ENCODE assay signal across 7 mouse cellular contexts in the genomic region with DNA sequence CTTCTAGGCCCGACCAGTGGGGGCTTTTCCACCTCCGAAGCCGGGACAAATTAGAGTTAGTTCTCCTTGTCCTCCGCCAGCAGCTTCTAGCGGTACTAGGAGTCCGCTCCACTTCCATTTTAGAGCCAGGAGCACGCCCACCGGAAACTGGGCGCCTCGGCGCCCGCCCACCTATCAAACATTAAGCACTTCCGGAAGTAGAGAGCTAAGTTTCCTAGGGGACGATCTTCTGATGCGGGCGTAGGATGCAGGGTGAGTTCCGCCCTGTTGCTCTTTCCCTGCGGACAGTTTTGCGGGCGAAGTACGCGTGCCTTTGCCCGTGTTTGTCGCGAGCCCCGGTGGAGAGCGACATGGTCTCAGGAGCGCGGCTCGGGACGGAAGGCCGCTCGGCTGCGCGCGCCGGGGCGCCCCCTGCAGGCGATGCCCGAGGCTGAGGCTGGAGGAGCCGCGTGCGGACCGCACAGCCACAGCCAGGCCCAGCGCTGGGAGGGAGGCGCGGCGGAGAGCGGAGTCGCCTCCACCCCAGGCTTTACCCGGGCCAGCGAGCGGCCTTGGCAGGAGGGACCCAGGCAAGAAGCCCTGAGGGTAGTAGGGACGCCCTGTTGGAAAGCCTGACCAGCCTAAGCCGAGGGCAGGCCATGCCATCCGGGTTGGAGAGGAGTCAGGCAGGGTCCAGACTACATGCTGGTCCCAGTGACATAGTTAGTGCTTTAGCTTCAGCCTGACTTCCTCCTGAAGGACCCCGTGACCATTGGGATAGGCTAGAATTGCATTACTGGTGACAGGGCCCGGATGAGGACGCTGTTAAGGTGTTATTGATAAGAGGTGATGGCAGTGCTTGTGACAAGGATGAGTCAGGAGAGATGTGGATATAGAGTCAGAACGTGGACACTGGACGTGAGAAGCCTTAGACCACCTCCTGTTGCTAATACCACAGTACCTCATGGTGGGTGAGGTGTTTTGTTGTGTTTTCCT. TPM values are rescaled to one million over a fixed set of nuclear protein-coding genes. Genes with fewer than 3 reads are reported as not detected.
A peak's percentile ranks its signal among the peaks of the same experiment; 100 is the strongest.
DNase-seq lines count a peak whose midpoint lies in the region; ATAC-seq lines count a peak whose summit lies in the region.
"Not testable (repeated sequence)": the region's sequence is repeated elsewhere in the genome, so short reads cannot be mapped to it uniquely, and the experiment has no call there.

Gene Nat8f1 (minus strand): TSS at position 149 of the 975 bp plus-strand sequence.

- not testable (repeated sequence) for H3K27me3 ChIP-seq in intestine, embryonic 14.5 days (replicated peaks; ENCODE audit: control insufficient read depth, insufficient read depth, low read length)

- peak within 1 kb of the TSS; percentile 77 for H3K27ac ChIP-seq in intestine, embryonic 14.5 days (ENCODE audit: low read depth)

- peak within 1 kb of the TSS; percentile 87 for H3K4me2 ChIP-seq in intestine, embryonic 14.5 days (ENCODE audit: low read length)

- H3K9ac ChIP-seq in intestine, embryonic 14.5 days (ENCODE audit: low read length), result peak within 1 kb of the TSS; percentile 71

- H3K4me3 ChIP-seq in intestine, embryonic 14.5 days (ENCODE audit: low read depth, low read length), result peak within 1 kb of the TSS; percentile 69

- H3K36me3 ChIP-seq in intestine, embryonic 14.5 days (ENCODE audit: control insufficient read depth, insufficient read depth, low read length), result not testable (repeated sequence)

- intact Hi-C loops in left cerebral cortex, postnatal 14 days (cut with DNase I), result loop anchor here (10.0 kb wide), 1 partner anchor 261 kb away; no protein-coding TSS in a partner anchor

- under 1% methylated on average over 58 of the region's 61 CpGs for WGBS in intestine, embryonic 14.5 days

- H3K9me3 ChIP-seq in intestine, embryonic 14.5 days (ENCODE audit: control insufficient read depth, low read length), result not testable (repeated sequence)

- ATAC-seq in intestine, embryonic 14.5 days (replicated peaks; ENCODE audit: low FRiP score, low TSS enrichment, low read depth), result peak; percentile 97

- DNase-seq in adrenal gland, adult (ENCODE audit: inconsistent age in 2 of 2, low spot score in 1 of 2), result peak; percentile 93 to 98
- peak; percentile 93 for DNase-seq in embryo, embryonic 10.5 days (ENCODE audit: low spot score)
- peak; percentile 87 for DNase-seq in gastrocnemius, postnatal 25 days
- DNase-seq in intestine, embryonic 14.5 days (ENCODE audit: low spot score), result peak; percentile 94
- DNase-seq in left cerebral cortex, postnatal 14 days (ENCODE audit: low spot score in 2 of 2), result peak; percentile 87 to 93
- DNase-seq in mesoderm, embryonic 11.5 days (ENCODE audit: low read depth, low spot score), result peak; percentile 93
- DNase-seq in right cerebral cortex, postnatal 36 days (ENCODE audit: low spot score in 2 of 2), result peak; percentile 87 to 88

- H3K4me1 ChIP-seq in intestine, embryonic 14.5 days (replicated peaks; ENCODE audit: control insufficient read depth, insufficient read depth, low read length), result not testable (repeated sequence)

RNA-seq across cellular contexts. Expression of gene Nat8f1, which starts in this region (rescaled TPM):
- total RNA-seq in gastrocnemius, postnatal 25 days (2021), result 1 to 10 TPM; 1.6 to 2.5 TPM
- polyA plus RNA-seq in intestine, embryonic 14.5 days (2014; fragmentation: Nextera tagmentation; extraction: Ambion mirVana), result 4.5 and 4.8 TPM in 2 replicates
- 10 to 100 TPM; 17.4 to 18.8 TPM for total RNA-seq in left cerebral cortex, postnatal 14 days (2021)

Comparison
In these comparisons a context has a peak if more than half of its experiments do, and no peak if none do; other contexts are left out.
1. Peak in every context shown above with its lines: DNase-seq, ATAC-seq, H3K4me3 ChIP-seq and H3K27ac ChIP-seq.
2. RNA of gene Nat8f1 (total RNA-seq): 17.4 to 18.8 TPM in left cerebral cortex, postnatal 14 days; 1.6 to 2.5 TPM in gastrocnemius, postnatal 25 days; every median in the first group is over 4 times any median in the second.